Mouse (Mus musculus): Measurements from ENCODE around the gene Bmper.

- no peak for TF ChIP-seq CTCF (IDR thresholded peaks at IDR 0.05; ENCODE audit: low read depth)
- no peak for TF ChIP-seq EP300 (IDR thresholded peaks at IDR 0.05; ENCODE audit: low read depth)
These were observed 131.4 kb downstream of the Bmper start for GRCm38 (mm10) chr9:23354201-23354820.

All from liver, postnatal 0 days (tissue).